Mouse (Mus musculus): ENCODE measurements around the gene Col4a2.
"Not testable (repeated sequence)": the region's sequence is repeated elsewhere in the genome, so short reads cannot be mapped to it uniquely, and the experiment has no call there.

Gene Col4a2

GRCm38 (mm10) chr8:11457278-11457677 is 144.7 kb downstream of the Col4a2 start:
- no peak for DNase-seq (ENCODE audit: low read depth, low spot score)

- DNase-seq (ENCODE audit: low read depth, low spot score), result no peak
These were observed 145.6 kb downstream of the Col4a2 start for GRCm38 (mm10) chr8:11457981-11458836.

- DNase-seq (ENCODE audit: low read depth, low spot score), result no peak
These were observed 146.4 kb downstream of the Col4a2 start for GRCm38 (mm10) chr8:11459016-11459415.

- DNase-seq (ENCODE audit: low read depth, low spot score), result no peak
These were observed 148.3 kb downstream of the Col4a2 start for GRCm38 (mm10) chr8:11460934-11461333.

GRCm38 (mm10) chr8:11461847-11462246 is 149.2 kb downstream of the Col4a2 start:
- DNase-seq (ENCODE audit: low read depth, low spot score), result no peak

- no peak for DNase-seq (ENCODE audit: low read depth, low spot score)
These were observed 150.0 kb downstream of the Col4a2 start for GRCm38 (mm10) chr8:11462641-11463040.

GRCm38 (mm10) chr8:11463541-11463888 is 150.9 kb downstream of the Col4a2 start:
- no peak for DNase-seq (ENCODE audit: low read depth, low spot score)

GRCm38 (mm10) chr8:11463889-11464706 is 151.5 kb downstream of the Col4a2 start:
- DNase-seq (ENCODE audit: low read depth, low spot score), result no peak

GRCm38 (mm10) chr8:11464707-11464964 is 152.0 kb downstream of the Col4a2 start:
- no peak for DNase-seq (ENCODE audit: low read depth, low spot score)

- no peak for DNase-seq (ENCODE audit: low read depth, low spot score)
These were observed 153.0 kb downstream of the Col4a2 start for GRCm38 (mm10) chr8:11465619-11466018.

- DNase-seq (ENCODE audit: low read depth, low spot score), result not testable (repeated sequence)
These were observed 153.9 kb downstream of the Col4a2 start for GRCm38 (mm10) chr8:11466528-11466927.

GRCm38 (mm10) chr8:11469095-11469494 is 156.5 kb downstream of the Col4a2 start:
- DNase-seq (ENCODE audit: low read depth, low spot score), result no peak

- DNase-seq (ENCODE audit: low read depth, low spot score), result no peak
These were observed 158.1 kb downstream of the Col4a2 start for GRCm38 (mm10) chr8:11470694-11471093.

- no peak for DNase-seq (ENCODE audit: low read depth, low spot score)
These were observed 158.7 kb downstream of the Col4a2 start for GRCm38 (mm10) chr8:11471309-11471708.

GRCm38 (mm10) chr8:11473072-11473471 is 160.5 kb downstream of the Col4a2 start:
- no peak for DNase-seq (ENCODE audit: low read depth, low spot score)

- no peak for DNase-seq (ENCODE audit: low read depth, low spot score)
These were observed 162.8 kb downstream of the Col4a2 start for GRCm38 (mm10) chr8:11475397-11475796.

GRCm38 (mm10) chr8:11475876-11476275 is 163.3 kb downstream of the Col4a2 start:
- no peak for DNase-seq (ENCODE audit: low read depth, low spot score)

- no peak for DNase-seq (ENCODE audit: low read depth, low spot score)
These were observed 164.0 kb downstream of the Col4a2 start for GRCm38 (mm10) chr8:11476338-11477177.

- DNase-seq (ENCODE audit: low read depth, low spot score), result no peak
These were observed 164.6 kb downstream of the Col4a2 start for GRCm38 (mm10) chr8:11477178-11477553.

- no peak for DNase-seq (ENCODE audit: low read depth, low spot score)
These were observed 165.5 kb downstream of the Col4a2 start, which contains the start of gene Rab20 for GRCm38 (mm10) chr8:11477811-11478761. TSS of gene Rab20 (minus strand) at chr8:11478710.

Measured in embryo, embryonic 11.5 days (tissue).